Mouse (Mus musculus) gastrocnemius, postnatal 25 days (tissue): ENCODE results near the gene Pcbp4. TPM values are rescaled to one million over a fixed set of nuclear protein-coding genes. Genes with fewer than 3 reads are reported as not detected.

ENCODE experiments used
- DNase-seq: peaks from one replicate; pipeline ENCODE4 v3.0.0; 2022
- total RNA-seq, 2 experiments: library from RNA; stranded (reverse); gene quantifications; 1 replicate in 1 of 2; 2 replicates in 1 of 2; pipeline ENCODE4 v1.2.3; 2021

Pcbp4 gene
- total RNA-seq, 2 experiments from 2014 or later = 54.6 to 59.7 TPM

GRCm38 (mm10) chr9:106444836-106445235, 8.3 kb upstream of the Pcbp4 start:
- DNase-seq = no peak

- peak; percentile 94 for DNase-seq
These were observed 5.7 kb upstream of the Pcbp4 start, which contains the start of the genes Abhd14b and Abhd14a for GRCm38 (mm10) chr9:106447348-106447747. Gene Abhd14b (plus strand): TSS chr9:106447459. Gene Abhd14a (minus strand): TSS chr9:106447678.

- no peak for DNase-seq
These were observed 5.1 kb upstream of the Pcbp4 start for GRCm38 (mm10) chr9:106447951-106448350.

GRCm38 (mm10) chr9:106448498-106449031, 4.5 kb upstream of the Pcbp4 start:
- DNase-seq = peak; percentile 93

- DNase-seq = peak; percentile 46
These were observed 3.1 kb upstream of the Pcbp4 start for GRCm38 (mm10) chr9:106449947-106450346.

- DNase-seq = peak; percentile 68
These were observed 2.4 kb upstream of the Pcbp4 start for GRCm38 (mm10) chr9:106450661-106451060.

- DNase-seq = no peak
These were observed 1.8 kb upstream of the Pcbp4 start for GRCm38 (mm10) chr9:106451298-106451697.

GRCm38 (mm10) chr9:106451899-106452298, 1.2 kb upstream of the Pcbp4 start:
- DNase-seq = no peak

- no peak for DNase-seq
These were observed 740 bp upstream of the Pcbp4 start for GRCm38 (mm10) chr9:106452351-106452750.

GRCm38 (mm10) chr9:106452821-106453220, 270 bp upstream of the Pcbp4 start:
- no peak for DNase-seq

GRCm38 (mm10) chr9:106454071-106454761, 1.1 kb downstream of the Pcbp4 start:
- DNase-seq = no peak

GRCm38 (mm10) chr9:106454888-106455681, 2.0 kb downstream of the Pcbp4 start:
- DNase-seq = no peak

GRCm38 (mm10) chr9:106456325-106457162, 3.5 kb downstream of the Pcbp4 start:
- DNase-seq = peak; percentile 50

- no peak for DNase-seq
These were observed 4.1 kb downstream of the Pcbp4 start for GRCm38 (mm10) chr9:106457163-106457559.

- DNase-seq = no peak
These were observed 4.8 kb downstream of the Pcbp4 start for GRCm38 (mm10) chr9:106457920-106458319.

- DNase-seq = no peak
These were observed 6.9 kb downstream of the Pcbp4 start for GRCm38 (mm10) chr9:106459946-106460345.

GRCm38 (mm10) chr9:106460401-106461025, 7.4 kb downstream of the Pcbp4 start:
- DNase-seq = no peak

GRCm38 (mm10) chr9:106461026-106461415, 7.9 kb downstream of the Pcbp4 start:
- no peak for DNase-seq

- no peak for DNase-seq
These were observed 8.7 kb downstream of the Pcbp4 start for GRCm38 (mm10) chr9:106461641-106462429.

GRCm38 (mm10) chr9:106462430-106462800, 9.3 kb downstream of the Pcbp4 start:
- DNase-seq = no peak
